Mouse (Mus musculus) cerebellum, adult (tissue): Measurements from ENCODE around the gene BC067074.
A peak's percentile ranks its signal among the peaks of the same experiment; 100 is the strongest.
"Not testable (repeated sequence)": the region's sequence is repeated elsewhere in the genome, so short reads cannot be mapped to it uniquely, and the experiment has no call there.

Experiments used
- ATAC-seq: cut with Nextera tagmentation; 2 replicates; pipeline ENCODE4 v1.9.2; 2017; ENCODE audit warnings: mild to moderate bottlenecking, moderate library complexity, mixed read lengths; ENCODE audit not compliant: insufficient number of reproducible peaks, low FRiP score, low TSS enrichment

The BC067074 gene

DNA sequence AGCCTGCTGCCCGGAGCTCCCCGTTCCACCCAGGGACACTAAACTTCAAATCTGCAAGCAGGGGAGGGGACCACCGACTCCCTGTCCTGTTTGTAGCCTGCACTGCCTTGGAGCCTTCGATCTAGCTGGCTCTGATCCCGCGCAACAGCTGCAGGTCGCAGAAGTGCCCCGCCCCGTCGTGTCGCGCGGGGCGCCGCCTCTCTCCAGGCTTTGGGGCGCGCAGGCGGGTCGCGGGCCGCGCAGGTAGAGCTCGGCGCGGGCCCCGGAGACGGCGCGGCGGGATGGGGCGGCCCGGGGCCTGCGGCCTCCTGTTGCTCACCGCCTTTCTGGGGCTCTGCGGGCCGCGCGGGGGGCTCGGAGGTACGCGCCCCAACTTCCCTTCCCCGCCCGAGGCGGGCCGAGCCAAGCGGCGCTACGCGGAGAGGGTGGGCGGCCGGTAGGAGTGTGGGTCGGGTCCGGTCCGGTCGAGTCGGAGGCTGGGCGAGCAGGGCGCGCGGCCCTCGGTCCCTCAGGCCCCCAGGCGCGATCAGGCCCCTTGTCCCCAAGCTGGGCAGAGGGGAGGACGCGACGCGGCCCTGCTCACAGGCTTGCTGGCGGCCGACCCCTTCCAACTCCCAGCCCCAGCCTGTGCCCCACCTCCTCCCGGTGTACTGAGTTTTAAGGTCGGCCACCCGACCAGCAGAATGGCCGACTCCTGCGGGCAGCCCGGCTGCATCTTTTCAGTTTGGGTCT, at the start of gene BC067074:
TSS of gene BC067074 (plus strand) at position 185 of the 732 bp plus-strand sequence.
- ATAC-seq: no peak

DNA sequence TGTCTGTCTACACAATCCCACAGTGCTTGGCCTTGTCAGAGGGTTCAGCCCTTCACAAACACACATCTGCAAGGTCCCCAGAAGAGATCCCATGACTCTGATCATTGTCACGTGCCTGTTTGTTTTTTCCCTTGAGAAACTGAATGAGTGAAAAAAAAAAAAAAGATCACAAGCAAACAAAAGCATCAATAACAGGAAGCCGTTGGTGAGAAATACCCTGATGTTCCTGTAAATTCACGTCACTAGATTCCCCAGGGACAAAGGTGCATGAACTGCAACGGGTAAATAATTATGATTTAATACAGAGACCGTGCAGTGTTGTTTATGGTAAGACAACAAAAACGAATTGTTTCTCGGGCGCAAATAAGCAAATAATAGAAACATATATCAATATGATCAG, 47.9 kb upstream of the BC067074 start:
- ATAC-seq: no peak

DNA sequence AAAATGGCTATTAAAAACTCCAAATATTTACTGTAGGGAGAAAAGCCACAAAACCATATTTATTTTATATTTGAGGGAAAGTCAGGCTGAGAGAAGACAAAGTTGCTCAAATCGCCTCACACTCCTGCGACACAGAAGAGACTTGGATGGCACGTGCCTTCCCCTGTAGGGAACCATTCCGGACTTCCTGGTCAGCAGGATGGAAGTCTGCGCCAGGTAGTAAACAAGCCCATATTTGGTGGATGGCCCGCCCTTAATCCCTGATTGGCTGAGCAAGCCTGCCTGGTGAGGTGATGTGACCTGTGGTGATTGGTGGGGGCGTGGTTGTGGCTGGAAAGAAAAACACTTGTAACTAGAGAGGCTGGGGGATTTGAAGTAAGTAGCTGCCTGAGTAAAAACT, 40.4 kb upstream of the BC067074 start:
- not testable (repeated sequence) for ATAC-seq

DNA sequence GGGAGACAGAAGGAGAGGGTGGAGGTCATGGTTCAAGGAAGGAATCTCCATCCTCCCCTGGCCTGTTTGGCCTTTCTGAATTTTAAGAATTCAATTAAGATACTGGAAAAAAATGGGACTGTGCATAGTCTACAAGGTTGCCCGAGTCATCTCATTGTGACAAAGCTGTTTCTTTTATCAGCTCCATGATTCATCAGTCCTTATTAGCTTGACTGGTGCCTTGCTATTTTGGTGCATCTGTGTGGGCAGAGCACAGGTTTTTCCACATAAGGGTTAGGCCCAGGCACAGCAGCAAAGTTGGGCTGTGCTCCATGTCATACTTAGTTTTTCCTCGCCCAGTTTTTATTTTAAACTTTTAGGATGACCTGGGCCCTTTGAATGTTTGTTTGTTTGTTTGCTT, 36.2 kb upstream of the BC067074 start:
- no peak for ATAC-seq

DNA sequence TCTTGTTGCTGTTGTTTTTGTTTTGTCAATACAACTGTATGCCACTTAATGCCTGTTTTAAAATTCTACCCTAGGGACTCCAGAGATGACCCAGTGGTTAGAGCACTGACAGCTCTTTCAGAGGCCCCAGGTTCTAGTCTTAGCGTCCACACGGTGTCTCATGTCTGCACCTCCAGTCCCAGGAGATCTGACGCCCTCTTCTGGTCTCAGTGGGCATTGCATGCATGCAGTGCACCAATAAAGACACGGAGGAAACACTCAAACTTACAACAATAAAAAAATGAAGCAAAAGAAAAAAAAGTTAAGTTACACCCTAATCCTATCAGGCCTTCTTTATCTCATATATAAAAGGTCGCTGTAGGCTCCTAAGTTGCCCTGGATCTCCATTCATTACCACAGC, 35.8 kb upstream of the BC067074 start:
- no peak for ATAC-seq

DNA sequence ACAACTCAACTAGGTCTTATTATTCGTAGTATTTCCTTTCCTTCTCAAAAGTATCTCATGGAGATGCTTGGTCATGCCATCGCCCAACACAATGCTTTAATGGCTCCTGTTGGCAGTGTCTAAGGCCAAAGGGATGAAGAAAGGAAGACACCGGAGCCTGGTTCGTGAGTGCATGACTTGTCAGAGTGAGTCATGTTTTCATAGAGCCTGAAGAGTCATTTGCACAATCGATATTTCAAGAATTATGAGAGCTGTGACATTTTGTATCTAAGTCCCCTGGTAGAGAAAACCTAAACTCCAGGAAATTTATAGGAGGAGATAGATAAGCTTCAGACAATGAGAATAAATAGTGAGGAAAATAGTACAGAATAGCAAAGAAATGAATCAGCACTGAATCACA, 33.7 kb upstream of the BC067074 start:
- ATAC-seq: no peak

DNA sequence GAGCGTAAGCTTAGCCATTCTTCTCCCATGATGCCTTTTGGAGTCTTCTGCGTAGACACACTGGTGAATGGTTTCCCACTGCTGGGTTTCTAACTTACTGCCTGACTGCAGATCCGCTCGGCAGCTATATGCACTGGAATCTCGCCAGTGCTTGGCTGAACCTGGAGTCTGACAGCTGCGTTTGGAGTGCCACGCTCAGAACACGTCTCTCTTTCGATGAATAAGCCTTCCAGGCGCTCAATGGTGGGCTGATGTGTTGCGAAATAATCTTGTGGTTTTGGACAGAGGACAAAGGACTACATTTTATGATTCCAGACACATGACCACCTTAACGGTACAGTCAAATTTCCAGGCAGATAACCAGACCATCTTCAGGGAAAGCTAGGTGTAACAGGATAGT, 30.1 kb upstream of the BC067074 start:
- no peak for ATAC-seq

DNA sequence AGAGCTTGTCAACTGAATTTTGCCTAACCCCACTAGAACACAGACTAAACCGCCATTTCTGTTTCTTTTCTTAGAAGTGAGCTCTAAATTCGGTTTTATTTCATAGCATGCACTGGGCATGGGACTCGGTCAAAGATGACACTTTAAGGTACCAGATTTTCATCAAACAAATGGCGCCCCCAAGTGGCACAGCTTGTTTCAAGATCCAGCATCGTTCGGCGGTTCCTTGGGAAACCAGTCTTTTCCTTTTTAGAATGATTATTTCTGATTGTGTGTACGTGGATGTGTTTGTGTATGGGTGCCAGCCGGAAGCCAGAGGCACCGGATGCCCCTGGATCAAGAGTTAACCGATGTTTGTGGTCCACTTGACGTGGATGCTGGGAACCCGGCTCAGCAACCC, 27.7 kb upstream of the BC067074 start:
- ATAC-seq: no peak

DNA sequence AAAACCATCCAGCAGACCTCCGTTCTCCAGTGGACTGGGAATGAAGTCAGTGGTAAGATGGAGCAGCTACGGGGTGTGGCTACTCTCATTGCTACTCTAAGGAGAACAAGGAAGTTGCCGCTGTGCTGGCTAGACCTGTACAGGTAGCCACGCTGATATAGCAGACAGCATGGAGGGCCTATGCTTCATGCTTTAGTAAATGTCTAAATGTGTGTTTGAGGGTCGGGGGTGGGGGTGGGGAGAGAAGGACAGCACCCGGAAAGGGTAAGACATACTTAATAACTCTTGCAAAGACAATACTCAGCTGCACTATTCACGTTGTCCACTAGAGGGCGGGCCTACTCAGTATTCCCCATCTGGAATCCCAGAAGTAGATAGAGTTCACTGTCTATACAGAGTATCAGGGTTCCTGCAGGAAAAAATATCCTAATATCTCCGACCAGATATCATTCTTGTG, 26.4 kb upstream of the BC067074 start:
- ATAC-seq: peak; percentile 39; the same call in 1 of the 2 replicates

DNA sequence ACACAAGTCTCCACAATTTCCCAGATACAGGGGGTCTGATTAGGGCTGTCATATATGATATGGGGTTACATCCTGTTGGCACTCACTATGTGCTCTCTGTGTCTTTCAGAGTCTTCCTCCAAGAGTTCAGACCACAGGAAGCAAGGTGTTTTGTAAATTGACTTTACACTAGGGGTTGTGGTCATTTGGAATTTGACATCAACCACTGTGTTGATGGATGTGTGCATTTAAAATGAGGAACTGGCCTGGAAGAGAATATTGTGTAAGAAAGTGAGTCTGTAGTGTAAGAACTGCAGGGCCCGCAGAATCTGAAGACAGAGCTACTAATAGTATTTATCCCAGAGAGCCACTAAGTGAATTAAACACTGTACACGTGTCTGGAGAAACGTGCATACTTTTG, 25.8 kb upstream of the BC067074 start:
- ATAC-seq: no peak

DNA sequence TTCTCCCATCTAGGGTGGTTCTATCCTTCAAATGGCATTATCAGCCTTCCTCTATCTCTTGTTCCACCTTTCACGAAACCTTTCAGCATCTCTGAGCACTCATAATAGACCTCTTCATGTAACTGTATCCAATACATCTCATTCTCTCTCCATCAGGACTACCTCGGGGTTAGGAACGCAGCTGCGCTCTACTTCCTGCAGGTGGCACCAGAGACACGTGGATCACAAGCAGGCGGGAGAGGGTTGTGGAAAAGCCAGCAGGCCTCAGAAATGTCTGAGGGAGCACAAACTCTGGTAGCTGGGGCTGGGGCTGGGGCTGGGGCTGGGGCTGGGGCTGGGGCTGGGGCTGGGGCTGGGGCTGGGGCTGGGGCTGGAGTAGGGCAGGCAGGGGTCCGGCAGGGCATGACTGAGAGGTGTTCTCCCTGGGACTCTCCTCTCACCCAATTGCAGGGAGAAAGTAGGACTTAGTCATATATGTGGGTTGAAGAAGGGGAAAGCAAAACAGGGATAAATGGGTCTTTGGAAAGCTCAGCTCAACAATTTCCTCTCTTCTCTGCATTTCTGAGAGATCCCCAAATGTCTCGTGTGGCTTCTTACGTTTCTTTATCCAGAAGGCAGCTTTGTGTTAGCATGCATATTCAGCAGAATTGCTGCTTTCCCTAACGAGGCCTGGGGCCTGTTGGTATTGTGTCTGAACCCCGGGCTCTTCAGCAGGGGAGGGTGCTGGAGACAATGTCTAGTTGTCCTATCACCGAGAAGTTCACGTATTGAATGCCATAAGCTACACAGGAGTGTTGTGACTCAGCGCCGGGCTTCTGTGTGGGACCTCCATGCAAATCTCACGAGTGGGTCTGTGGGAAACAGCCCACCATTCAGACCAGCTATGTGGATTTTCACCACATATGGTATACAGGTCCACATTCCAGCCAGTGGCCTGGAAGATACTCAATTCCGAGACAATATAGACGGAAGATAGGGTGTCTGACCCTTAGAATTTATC, 22.9 kb upstream of the BC067074 start:
- peak; percentile 85 for ATAC-seq

DNA sequence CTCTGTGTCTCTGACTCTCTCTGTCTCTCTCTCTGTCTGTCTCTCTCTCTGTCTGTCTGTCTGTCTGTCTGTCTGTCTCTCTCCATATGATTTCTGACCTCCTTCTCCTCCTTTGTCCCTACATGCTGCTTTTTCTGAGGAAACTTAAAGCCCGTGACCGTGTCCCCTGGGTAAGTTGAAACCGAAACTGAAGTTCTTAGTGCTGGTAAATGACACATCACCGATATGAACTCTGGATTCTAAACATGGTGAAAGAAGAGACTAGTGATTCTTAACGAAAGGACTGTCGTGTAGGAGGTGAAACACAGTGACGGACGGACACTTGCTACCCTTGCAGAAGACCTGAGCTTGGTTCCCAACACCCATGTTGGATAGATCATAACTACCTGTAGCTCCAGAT, 21.8 kb upstream of the BC067074 start:
- ATAC-seq: no peak

DNA sequence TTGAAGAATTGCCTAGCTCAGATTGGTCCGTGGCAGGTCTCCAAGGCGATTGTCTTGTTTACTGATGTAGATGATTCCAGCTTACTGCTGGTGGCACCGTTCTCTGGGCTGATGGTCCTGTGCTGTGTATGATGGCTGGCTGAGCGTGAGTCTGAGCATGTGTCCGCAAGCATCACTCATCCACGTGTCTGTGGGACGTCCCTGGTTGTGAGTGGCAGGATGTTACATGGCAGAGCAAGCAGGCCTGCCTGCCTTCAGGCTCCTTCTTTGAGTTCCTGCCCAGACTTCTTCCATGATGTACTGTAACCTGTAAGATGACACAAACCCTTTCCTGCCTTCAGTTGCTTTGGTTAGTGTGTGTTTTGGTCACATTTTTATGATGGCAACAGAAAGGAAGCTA, 5.8 kb upstream of the BC067074 start:
- ATAC-seq: no peak

DNA sequence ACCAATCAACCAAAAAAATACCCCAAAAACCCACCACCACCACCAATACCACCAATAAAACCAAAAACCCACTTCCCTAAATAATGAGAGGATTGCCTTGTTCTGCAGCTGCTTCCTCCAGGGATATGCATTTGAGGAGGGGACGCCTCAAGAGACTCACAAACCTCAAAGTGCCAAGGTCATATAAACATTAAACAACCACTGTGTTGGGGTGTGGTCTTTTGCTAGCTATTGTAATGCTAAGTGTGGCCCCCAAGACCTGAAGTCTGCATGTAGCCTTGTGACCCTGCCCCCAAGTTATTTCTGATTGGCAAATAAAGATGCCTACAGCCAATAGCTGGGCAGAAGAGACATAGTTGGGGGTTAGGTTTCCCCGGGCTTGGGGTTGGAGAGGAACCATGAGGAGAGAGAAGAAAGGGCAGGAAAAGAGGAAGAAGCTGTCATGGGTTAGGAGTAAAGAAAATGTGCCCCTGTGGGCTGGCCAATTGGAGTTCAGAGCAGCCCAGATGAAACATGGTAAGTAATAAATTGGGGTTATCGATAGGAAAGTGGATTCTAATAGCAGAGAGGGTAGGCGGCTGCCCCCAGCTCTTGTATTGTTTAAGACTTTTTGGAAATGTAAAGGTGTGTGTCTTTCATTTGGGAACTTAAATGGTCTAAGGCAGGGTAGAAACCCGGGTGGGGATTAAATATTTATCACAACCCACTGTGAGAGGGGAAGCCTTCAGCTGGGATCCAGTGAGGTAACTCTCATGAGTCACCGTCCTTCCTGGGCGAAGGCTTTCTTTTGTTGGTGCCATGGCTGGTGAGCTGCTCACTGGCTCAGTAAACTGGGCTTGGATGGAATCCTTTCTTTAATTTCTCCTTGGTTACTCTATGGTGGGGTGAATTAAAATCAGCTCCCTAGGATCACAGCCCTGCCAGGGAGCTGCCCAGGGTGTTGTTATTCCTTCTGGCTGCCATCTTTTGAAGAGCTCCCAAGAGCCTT, 4.5 kb upstream of the BC067074 start:
- no peak for ATAC-seq

DNA sequence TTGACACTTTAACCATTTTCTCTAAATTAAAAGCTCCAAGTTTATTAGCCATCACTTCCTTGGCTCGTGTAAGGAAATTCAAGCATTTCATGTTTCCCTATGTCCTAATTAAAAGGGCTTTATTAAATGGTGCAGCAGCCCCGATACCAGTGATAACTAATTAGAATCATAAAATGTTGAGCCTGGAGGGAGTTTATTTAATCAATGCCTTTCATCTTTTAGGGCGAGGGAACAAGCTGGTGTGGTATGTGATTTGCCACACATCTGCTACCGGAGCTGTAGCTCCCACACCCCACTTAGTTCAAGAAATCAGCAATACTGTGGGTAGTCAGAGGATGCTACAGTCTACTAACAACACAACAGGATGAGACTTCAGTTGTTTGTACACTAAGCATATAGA, 3.2 kb upstream of the BC067074 start:
- ATAC-seq: no peak

DNA sequence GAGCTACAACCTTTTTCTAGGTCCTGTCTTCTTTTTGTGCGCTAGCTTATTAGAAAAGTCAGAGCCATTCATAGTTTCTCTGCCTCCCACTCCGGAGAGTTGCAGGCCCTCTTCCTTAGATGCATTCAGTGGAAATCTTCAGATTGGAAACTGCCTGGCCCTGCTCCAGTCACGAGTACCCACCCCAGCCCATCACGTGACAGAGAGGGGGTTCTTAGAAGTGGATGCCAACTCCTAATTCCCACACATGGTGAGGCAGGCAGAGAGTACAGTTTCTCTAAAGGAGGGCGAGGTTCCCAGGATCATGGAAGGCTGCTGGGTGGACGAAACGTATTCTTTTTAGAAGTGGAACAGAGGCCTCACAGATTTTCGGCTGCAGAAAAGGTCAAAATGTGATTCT, 958 bp upstream of the BC067074 start:
- ATAC-seq: no peak

DNA sequence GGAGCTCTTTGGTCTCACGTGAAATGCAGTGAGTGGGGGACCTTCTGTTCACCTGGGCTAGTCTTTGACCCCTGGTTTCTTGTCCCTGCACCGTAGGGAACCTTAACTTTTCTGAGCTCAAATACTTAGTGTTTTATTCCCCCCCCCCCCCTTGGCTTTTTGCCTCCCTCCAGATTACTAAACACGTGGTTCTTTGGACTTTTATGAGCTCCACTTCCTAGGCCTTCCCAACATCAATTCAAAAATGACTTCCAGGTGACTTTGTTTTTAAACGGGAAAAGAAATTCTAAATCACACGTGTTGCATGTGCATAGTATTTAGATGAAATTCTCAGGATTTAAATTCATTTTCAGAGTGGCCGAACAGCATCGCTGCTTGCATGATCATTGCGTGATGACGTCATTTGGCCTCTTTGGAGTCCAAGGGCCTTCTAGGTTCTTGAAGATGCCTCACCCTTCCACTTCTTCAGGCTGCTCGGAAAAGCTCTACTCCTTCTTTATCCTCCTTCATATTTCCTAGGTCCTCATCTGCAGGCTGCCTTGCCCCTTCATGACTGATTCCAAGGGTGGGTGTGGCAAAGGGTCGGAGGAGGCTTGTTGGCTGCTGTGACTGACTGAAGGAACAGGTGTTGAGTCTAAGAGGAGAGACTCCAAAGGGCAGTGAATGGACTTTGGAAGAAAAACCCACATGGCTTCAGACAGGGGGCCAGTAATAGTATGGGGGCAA, 911 bp downstream of the BC067074 start:
- no peak for ATAC-seq

DNA sequence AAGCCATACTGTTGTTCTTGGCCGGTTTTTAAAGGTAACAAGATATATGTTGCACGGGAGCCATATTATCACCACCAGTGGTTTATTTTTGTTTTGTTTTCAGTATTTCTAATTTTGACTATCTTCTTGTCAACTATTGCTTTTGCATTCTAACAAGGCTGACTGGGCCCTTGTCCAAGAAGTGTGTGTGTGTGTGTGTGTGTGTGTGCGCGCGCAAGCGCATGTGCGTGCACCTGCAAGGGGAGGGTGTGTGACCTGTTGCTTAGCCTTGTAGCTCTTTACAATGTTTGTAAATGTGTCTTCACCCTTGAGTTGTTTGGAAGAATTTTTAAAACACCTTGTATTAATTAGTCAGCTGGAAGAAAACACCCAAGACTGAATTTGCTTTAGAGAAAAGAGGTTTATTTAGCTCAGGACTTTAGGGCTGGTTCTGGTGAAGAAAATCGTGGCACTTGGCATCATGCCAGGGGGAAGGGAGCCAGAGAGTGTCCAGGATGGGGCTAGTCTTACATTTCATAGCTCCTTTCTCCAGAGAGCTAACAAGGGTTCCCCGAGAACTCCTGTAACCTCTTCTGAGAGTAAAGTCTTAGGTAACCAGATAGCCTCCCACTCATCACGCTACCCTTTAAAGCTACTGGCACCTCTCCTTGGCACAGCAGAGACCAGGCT, 3.0 kb downstream of the BC067074 start:
- no peak for ATAC-seq

DNA sequence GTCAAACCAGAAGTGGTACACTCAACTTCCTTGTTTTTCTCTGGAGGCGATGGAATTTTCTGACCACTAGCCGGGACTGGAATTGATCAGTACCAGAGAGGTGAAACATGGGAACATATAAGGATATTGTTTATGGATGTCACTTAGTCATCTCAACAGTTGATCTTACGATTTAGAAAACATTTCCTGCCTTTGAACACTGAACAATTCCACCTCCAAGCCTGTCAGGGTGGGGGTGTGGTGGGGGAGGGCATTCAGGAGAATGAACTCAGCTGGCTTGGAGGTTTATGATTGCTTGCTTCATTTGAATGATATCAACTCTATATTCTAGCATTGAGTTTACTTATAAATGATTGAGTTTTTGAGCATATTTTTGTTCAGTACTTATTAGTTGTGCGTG, 13.6 kb downstream of the BC067074 start:
- no peak for ATAC-seq
